Mouse (Mus musculus) erythroblast, embryonic 14.5 days (primary cell): ENCODE measurements around the gene Smc1a. TPM values are rescaled to one million over a fixed set of nuclear protein-coding genes. Genes with fewer than 3 reads are reported as not detected.

Experiments used
- H3K27me3 ChIP-seq: 2 replicates; pipeline ENCODE4 v1.6.1; 2012; ENCODE audit warnings: inconsistent platforms; ENCODE audit not compliant: control insufficient read depth
- H3K36me3 ChIP-seq: 2 replicates; pipeline ENCODE4 v1.6.1; 2012; ENCODE audit warnings: mild to moderate bottlenecking, inconsistent platforms; ENCODE audit not compliant: control insufficient read depth
- H3K4me1 ChIP-seq: 2 replicates; pipeline ENCODE4 v1.6.1; 2012; ENCODE audit warnings: inconsistent platforms; ENCODE audit not compliant: control insufficient read depth
- H3K4me3 ChIP-seq: replicated peaks from 2 replicates; pipeline ENCODE3; 2012; ENCODE audit warnings: moderate library complexity, mild to moderate bottlenecking, inconsistent platforms
- H3K9me3 ChIP-seq: 2 replicates; pipeline ENCODE4 v1.6.1; 2012; ENCODE audit warnings: low read length, inconsistent platforms, mixed read lengths; ENCODE audit not compliant: control insufficient read depth
- GATA1 ChIP-seq: IDR thresholded peaks from 2 replicates; pipeline ENCODE4 v1.6.1; 2012; ENCODE audit warnings: low read length, inconsistent platforms, mixed read lengths
- TAL1 ChIP-seq: IDR thresholded peaks from 3 replicates; pipeline ENCODE4 v1.6.1; 2012; ENCODE audit warnings: low read length, inconsistent platforms, mixed read lengths
- polyA plus RNA-seq: library from polyadenylated mRNA; stranded (reverse); fragments of >175 nt; gene quantifications from 2 replicates; pipeline ENCODE4 v1.2.3, GENCODE M21; 2012

Gene Smc1a
- 2.4 and 2.9 TPM in 2 replicates for polyA plus RNA-seq

- Histone ChIP-seq H3K4me3 (peak within 1 kb of the TSS; percentile 91), H3K27me3 (peaks cover 10% of the 10 kb centered on the region; the same call in 1 of the 2 replicates), H3K36me3 (peaks cover 13% of the 10 kb centered on the region), H3K9me3 (peaks cover 9% of the 10 kb centered on the region), H3K4me1 (peaks cover 36% of the 10 kb centered on the region)
- TF ChIP-seq TAL1 = no peak
- TF ChIP-seq GATA1 = no peak
Observed at GRCm38 (mm10) chrX:152016151-152017145, at the start of gene Smc1a, which contains the start of gene Ribc1. Gene Smc1a, plus strand, starts transcription at chrX:152016428. Gene Ribc1, minus strand, starts transcription at chrX:152016295.

GRCm38 (mm10) chrX:151999006-151999710 is 17.1 kb upstream of the Smc1a start:
- no peak overlapping the region for H3K4me3 ChIP-seq
- peaks cover 4% of the 10 kb centered on the region; the same call in 1 of the 2 replicates for H3K9me3 ChIP-seq

GRCm38 (mm10) chrX:152001182-152001684 is 15.0 kb upstream of the Smc1a start:
- peaks cover 25% of the 10 kb centered on the region for H3K36me3 ChIP-seq
- TF ChIP-seq GATA1 (no peak), TAL1 (no peak)
- H3K9me3 ChIP-seq = peaks cover 4% of the 10 kb centered on the region; the same call in 1 of the 2 replicates
- peaks cover 28% of the 10 kb centered on the region for H3K27me3 ChIP-seq
- H3K4me3 ChIP-seq = peak overlapping the region; percentile 76
- peaks cover 19% of the 10 kb centered on the region for H3K4me1 ChIP-seq

More at GRCm38 (mm10) chrX:151999006-151999710, 17.1 kb upstream of the Smc1a start:
- Histone ChIP-seq H3K27me3 (peaks cover 40% of the 10 kb centered on the region), H3K4me1 (peaks cover 19% of the 10 kb centered on the region), H3K36me3 (peaks cover 9% of the 10 kb centered on the region)
- TF ChIP-seq TAL1 = no peak
- no peak for TF ChIP-seq GATA1

- peaks cover 4% of the 10 kb centered on the region; the same call in 1 of the 2 replicates for H3K9me3 ChIP-seq
- peaks cover 26% of the 10 kb centered on the region for H3K36me3 ChIP-seq
- TF ChIP-seq GATA1 = no peak
- no peak for TF ChIP-seq TAL1
- H3K4me1 ChIP-seq = peaks cover 19% of the 10 kb centered on the region
- peak within 1 kb of the TSS; percentile 76 for H3K4me3 ChIP-seq
- H3K27me3 ChIP-seq = peaks cover 26% of the 10 kb centered on the region
Observed at GRCm38 (mm10) chrX:152001737-152002710, 14.2 kb upstream of the Smc1a start, which contains the start of gene Hsd17b10. Gene Hsd17b10, plus strand, starts transcription at chrX:152001845.

- Histone ChIP-seq H3K4me3 (no peak overlapping the region), H3K36me3 (peaks cover 32% of the 10 kb centered on the region), H3K27me3 (peaks cover 21% of the 10 kb centered on the region), H3K4me1 (peaks cover 19% of the 10 kb centered on the region), H3K9me3 (peaks cover 4% of the 10 kb centered on the region; the same call in 1 of the 2 replicates)
- TF ChIP-seq GATA1 (no peak), TAL1 (no peak)
Observed at GRCm38 (mm10) chrX:152002865-152003264, 13.4 kb upstream of the Smc1a start.

- Histone ChIP-seq H3K9me3 (no peaks in the 10 kb centered on the region), H3K4me3 (no peak overlapping the region), H3K36me3 (peaks cover 32% of the 10 kb centered on the region), H3K27me3 (peaks cover 3% of the 10 kb centered on the region; the same call in 1 of the 2 replicates), H3K4me1 (peaks cover 3% of the 10 kb centered on the region; the same call in 1 of the 2 replicates)
- TF ChIP-seq TAL1 = no peak
- TF ChIP-seq GATA1 = no peak
Observed at GRCm38 (mm10) chrX:152007863-152008262, 8.4 kb upstream of the Smc1a start.

GRCm38 (mm10) chrX:152015752-152016150 is 477 bp upstream of the Smc1a start:
- Histone ChIP-seq H3K4me1 (peaks cover 35% of the 10 kb centered on the region), H3K9me3 (peaks cover 9% of the 10 kb centered on the region), H3K27me3 (peaks cover 10% of the 10 kb centered on the region; the same call in 1 of the 2 replicates), H3K36me3 (peaks cover 11% of the 10 kb centered on the region), H3K4me3 (peak overlapping the region; percentile 91)
- no peak for TF ChIP-seq GATA1
- no peak for TF ChIP-seq TAL1
